Mouse (Mus musculus): ENCODE data around the gene Tbxa2r.

The Tbxa2r gene

DNA sequence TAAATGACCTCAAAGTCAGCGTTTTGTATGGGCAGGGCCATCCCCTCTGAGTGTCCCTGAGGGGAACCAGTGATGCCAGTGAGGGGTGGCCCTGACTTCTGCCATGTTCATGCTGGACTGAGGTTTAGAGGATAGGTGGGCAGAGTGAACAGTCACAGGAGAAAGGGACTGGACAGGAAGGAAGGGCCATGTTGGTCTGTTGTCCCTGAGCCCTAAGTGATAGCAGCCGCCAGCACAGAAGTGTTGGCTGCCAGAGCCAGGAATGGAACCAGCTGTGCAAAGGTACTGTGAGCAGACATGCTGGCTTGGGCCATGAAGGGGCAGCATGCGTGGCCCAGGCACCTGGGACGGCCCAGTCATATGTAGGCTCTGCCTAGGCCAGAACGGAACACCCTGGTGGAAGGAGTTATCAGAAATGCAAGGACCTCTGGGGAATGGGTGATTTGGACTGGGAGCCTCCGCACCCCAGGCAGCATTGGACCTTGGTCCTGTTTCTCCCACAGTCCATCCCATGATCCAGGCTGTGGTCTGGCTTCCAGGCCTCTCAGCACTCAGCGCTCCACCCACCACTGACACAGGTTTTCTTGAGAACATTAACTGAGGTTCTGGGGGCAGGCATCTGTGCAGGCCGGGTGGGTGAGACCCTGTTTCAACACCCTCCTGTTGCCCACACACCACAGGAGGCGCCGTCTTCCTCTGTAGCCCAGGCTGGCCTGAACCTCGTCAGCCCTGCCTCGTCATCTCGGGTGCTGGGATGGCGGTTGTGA lies 28.8 kb upstream of the Tbxa2r start:
- no peak for DNase-seq (ENCODE audit: low spot score in 2 of 2)

DNA sequence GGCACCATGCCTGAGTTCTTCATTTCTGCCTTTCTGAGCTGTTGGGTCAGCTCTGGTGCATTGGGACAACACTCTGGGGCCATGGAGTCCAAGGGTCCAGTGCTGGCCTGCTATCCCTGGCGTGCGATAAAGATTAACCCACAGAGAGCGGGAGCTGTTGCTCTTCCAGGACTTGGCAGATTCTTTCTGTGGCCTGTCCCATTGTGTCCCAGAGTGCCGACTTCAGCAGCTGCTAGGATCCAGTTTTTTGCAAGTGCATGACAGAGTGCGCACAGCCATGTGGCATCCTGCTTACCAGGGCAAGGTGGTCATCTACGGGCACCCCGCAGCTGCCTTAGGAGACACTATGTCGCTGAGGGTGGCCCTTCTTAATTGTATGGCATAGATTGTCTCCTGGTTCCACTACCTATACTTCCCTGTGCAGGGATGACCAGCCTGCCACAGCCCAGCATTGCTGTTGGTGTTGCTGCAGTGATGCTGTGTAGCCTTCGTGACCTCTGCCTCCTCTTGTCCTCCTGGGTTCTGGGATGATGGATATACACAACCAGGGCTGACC lies 28.1 kb upstream of the Tbxa2r start:
- DNase-seq (ENCODE audit: low spot score in 2 of 2), result no peak

DNA sequence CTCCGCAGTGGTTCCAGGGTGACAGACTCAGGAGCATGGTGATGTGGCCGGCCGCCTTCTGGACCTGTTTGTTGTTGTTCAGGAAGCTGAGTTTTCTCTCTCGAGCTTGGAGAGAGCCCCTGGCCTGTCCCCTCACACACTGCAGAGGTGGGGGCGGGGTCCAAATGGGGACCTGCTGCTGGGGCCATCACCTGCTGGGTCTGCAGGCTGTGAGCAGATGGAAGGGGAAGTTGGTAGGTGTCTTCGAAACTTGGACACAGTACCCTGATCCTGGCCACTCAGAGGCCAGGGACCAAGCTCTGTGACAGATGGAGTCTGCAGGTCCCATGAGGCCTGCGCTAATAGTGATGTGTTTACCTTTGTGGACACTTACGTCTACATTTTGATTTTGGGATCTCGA lies 27.2 kb upstream of the Tbxa2r start:
- DNase-seq (ENCODE audit: low spot score in 2 of 2), result no peak

DNA sequence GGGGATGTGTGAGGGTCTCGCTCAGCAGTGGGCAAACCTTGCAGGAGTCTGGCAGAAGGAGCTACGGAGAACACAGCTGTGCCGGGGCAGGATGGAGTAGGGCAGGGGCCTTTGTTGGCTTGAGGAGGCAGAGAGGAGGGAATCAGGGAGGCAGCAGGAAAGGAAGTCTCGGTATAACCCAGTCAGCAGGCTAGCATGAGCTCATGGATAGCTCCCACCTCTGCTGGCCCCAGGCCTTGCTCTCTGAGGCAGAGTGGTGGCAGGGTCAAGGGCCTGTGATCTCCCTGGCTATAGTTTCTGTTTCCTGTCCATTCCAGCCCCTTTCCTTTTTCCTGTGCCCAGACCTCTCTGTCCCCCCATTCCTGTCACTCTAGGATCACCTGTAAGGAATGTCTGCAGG lies 26.2 kb upstream of the Tbxa2r start:
- DNase-seq (ENCODE audit: low spot score in 2 of 2), result no peak

DNA sequence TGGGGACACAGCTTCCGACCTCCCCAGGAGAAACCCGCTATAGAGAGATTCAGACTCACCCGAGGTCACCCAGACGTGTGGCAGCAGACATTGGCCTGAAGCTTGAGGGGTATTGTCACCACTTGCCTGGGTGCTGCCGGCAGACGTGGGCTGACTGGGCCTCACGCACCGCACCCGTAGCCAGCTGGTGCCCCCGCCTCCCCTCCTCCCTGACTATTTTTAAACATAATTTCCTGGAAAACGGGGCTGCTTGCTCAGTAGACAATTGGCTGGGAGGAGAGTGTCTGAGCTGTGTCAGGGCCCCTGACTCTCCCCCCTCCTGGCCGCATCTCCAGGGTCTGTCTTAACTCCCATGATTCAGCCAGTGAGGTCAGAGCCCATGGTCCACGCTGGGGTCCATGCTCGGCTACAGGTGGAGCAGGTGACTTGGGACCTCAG lies 25.7 kb upstream of the Tbxa2r start:
- no peak for DNase-seq (ENCODE audit: low spot score in 2 of 2)

DNA sequence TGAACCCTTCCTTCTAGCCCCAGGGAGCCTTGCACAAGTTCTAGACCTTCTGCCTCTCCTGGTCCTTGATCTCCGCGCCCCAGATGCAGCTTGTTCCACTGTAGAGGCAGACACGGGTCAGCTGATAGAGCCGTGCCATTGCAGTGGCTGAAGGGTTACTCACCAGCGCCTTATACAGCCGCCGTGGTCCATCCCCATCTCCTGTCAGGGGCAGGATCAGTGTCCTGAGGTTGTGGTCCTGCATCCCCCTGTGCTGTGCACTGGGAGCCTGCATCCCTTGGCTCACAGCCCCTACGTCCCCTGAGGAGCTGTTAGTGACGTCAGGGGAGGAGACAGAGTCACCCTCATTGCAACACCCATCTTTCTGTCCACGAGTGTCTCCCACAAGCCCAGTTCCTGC lies 25.3 kb upstream of the Tbxa2r start:
- no peak for DNase-seq (ENCODE audit: low spot score in 2 of 2)

DNA sequence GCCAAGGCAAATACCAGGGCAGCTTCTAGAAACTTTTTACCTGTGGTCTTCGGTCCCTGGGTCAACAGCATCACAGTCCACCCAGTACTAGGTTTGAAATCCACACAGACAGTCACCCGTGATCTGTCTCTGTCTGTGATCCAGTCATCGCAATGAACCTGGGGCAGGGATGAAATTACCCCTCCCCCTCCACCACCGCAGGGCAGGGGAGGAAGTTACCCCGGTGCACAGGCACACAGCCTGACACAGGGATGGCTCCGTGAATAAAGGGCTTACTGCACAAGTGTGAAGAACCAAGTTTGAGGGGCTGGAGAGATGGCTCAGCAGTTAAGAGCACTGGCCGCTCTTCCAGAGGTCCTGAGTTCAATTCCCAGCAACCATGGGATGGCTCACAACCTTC lies 24.8 kb upstream of the Tbxa2r start:
- peak; percentile 57 to 59 for DNase-seq (ENCODE audit: low spot score in 2 of 2)

DNA sequence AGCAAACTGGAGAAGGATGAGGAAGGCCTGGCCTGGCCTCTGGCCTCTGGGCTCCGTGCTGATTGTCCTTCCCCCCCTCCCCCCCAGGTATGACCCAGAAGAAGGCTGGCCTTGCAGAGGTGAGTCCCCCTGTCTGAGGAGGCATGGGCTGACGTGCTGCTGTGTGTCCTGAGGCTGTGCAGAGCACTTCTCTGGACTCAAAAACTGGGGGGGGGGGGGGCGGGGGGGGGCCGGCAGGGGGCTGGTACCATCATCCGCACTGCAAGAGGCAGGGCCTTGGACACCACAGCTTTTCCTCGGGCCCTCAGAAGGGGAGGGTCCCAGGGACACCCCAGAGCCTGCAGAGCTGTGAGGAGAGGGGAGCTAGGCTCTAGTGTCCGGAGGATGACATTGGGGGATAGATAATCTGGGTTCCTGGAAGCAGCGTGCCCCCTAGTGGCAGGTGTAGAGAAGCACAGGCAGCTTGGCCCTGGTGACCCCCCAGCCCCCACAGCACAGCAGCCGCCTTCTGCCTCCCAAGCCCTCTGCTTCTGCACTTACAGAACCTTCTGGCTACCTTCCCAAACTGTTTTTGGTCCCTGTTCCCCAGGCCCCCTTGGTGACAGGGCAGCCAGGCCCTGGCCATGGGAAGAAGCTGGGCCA lies 23.8 kb upstream of the Tbxa2r start:
- peak; percentile 52 to 67 for DNase-seq (ENCODE audit: low spot score in 2 of 2)

DNA sequence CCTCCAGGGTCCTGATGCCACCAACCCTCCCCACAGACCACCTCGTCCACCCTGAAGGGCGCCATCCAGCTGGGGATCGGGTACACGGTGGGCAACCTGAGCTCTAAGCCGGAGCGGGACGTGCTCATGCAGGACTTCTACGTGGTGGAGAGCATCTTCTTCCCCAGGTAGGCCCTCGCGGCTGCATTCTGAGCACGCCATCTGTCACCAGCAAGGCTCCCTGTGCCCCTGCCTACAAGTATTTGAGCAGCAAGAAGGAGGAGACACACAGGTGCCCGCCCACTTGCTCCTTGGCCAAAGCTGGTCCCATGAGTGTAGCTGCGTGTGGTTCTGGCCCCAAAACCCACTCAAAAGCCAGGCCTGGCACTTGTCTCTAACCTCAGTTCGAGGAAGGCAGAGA lies 22.9 kb upstream of the Tbxa2r start:
- no peak for DNase-seq (ENCODE audit: low spot score in 2 of 2)

DNA sequence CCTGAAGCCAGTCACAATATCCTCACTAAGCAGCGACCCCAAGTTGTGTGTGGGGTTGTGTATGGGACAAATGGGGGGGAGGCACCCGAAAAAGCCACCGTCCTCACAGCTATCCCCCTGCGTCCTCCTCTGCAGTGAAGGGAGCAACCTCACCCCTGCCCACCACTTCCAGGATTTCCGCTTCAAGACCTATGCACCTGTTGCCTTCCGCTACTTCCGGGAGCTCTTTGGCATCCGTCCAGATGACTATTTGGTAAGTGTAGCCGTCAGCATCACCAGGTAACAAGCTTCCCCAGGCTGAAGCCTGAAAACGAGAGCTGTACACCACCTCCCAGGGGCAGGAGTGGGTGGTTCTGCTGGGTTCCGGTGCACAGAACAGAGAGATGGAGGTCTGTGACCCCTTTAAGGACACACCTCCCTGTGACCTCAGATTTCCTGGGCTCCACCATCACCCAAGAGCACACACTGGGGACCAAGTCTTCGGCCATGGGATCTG lies 22.3 kb upstream of the Tbxa2r start:
- DNase-seq (ENCODE audit: low spot score in 2 of 2), result no peak

DNA sequence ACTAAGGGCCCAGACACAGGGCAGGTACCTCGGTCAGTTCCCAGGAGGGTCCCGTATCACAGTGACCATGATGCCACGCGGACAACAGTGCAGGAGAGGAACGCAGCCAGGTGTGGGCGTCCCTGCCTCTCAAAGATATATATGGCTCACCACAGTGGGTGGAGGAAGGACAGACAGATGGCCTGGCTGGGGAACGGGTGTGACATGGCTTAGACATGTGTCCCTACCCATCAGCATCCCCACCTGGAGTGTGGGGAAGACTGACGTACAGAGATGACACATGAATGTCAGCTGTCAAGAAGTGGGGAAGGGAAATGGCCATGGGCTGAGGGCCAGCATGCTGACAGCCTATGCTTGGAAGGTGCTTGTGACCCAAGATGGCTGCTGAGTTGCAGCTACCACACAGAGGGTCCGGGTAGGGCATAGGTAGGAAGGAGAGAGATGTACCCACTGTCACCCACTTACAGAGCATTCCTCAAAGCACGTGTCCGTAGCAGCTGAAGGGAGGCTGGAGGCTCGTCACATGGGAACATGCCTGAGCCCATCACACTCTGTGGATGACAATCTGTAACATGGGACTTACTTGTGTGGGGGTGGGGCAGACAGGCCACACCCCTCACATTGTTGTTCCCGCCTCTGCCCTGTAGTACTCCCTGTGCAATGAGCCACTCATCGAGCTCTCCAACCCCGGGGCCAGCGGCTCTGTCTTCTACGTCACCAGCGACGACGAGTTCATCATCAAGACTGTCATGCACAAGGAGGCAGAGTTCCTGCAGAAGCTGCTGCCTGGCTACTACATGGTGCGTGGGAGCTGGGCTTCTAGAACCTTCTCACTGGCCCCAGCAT lies 21.5 kb upstream of the Tbxa2r start:
- DNase-seq (ENCODE audit: low spot score in 2 of 2), result no peak

DNA sequence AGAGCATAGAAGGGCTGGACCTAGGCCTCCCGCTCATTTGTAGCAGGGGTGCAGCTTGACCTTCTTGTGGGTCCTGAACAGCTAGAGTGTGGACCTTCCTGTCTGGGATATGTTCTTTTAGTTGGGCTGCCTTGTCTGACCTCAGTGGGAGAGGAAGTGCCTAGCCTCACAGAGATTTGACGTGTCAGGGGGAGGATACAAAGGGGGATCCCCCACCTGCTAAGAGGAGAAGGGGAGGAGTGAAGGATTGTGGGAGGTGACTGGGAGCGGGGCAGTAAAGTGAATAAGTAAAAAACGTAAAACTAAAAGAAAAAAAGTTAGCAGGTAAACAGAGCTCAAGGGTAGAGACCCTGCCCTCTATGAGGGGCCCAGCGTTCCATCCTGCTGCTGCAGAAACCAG lies 19.0 kb upstream of the Tbxa2r start:
- DNase-seq (ENCODE audit: low spot score in 2 of 2), result no peak

DNA sequence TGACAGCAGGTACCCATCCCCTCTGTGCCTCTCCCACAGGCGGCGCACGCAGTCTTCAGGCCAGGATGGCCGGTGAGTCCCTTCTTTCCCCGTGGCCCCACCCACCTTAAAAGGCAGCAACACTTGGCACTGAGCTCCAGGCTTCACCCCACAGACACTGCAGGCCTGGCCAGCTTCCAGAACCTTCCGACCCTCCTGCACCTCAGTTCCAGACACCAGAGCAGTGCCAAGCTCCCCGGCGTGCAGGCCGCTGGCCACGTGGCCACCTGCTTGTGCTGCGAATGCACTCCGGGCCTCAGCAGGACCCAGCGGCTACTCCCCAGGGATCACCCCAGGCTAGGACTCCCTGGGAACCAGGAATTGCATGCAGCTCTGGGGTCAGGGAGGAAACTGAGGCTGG lies 14.9 kb upstream of the Tbxa2r start:
- no peak for DNase-seq (ENCODE audit: low spot score in 2 of 2)

DNA sequence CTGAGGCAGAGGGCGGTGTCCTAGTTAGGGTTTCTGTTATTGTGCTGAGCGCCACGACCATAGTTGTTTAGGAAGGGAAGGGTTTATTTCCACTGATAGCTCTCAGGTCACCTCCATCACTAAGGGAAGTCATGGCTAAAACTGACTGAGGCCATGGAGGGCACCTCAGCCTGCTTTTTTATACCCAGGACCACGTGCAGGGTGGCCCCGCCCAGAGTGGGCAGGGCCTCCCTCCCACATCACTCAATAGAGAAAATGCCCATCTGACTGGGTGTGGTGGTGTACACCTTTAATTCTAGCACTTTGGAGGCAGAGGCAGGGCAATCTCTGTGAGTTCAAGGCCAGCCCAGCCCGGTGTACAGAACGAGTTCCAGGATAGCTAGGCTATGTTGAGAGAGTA lies 14.3 kb upstream of the Tbxa2r start:
- DNase-seq (ENCODE audit: low spot score in 2 of 2), result no peak

DNA sequence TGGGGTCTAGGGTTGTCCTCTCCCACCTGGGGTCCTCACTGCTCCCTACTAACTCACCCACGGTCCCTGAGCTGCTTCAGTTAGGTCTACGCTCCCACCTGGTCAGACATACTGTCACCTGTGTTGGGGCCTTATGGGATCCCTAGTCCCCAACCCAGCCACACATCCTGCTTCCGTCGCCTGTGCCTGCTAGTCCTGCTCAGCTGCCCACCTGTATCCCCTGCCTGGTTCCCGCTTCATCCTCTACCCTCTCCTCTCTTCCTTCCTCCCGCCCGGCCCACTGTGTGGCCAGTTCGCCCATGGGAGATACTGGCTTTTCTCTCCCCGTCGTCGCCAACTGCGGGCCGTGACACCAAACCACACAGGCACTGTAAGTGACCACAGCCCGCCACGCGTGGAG lies 12.9 kb upstream of the Tbxa2r start:
- no peak for DNase-seq (ENCODE audit: low spot score in 2 of 2)

DNA sequence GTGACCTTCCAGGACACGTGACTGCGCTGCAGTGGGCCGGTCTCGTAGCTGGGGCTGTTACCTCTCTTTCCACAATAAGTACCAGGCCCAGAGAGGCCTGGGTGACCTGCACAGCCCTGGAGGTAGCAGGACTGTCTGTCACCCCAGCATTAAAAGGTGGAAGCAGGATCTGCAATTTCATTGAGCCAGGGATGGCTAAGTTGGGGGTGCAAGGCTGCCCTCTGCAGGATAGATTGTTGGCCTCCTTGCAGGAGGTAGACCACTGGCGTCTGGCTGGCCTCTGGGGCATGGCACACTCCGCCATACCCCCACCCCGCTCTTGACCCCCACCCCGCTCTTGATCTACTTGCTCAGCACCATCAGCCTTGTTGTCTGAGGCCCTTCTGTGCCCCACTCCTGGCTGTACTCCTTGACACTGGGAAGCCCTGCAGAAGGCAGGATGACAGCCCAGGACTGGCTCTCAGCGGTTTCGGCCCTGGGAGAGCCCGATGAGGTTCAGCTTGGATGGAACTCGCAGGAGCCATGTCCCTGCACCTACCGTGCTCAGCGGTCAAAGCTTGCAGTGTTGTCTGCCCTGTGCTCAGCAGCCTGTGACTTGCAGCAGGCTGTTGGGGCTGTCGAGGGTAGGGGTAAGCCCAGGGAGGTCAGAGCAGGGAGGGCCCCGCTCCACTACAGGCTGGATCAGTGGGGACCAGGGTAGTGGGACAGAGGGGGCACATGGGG lies 12.0 kb upstream of the Tbxa2r start:
- peak in 1 of 2 experiments; percentile 33 for DNase-seq (ENCODE audit: low spot score in 2 of 2)

DNA sequence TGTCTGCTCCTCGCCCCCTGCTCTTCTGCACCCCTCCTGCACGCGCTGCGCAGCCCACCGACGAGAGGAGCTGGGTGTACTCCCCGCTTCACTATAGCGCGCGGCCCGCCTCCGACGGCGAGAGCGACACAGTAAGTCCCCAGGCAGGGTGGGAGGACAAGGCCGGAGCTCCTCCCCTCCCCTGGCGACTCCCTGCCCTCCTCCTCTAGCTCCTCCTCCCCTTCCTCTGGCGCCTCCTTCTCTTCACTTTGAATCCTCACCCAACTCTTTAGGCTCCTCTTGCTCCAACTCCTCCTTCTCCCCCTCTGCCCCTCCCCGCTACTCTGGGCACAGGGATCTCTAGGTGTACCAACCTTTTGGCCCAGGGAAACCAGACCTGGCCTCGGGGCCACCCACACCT lies 11.3 kb upstream of the Tbxa2r start:
- peak in 1 of 2 experiments; percentile 28 for DNase-seq (ENCODE audit: low spot score in 2 of 2)

DNA sequence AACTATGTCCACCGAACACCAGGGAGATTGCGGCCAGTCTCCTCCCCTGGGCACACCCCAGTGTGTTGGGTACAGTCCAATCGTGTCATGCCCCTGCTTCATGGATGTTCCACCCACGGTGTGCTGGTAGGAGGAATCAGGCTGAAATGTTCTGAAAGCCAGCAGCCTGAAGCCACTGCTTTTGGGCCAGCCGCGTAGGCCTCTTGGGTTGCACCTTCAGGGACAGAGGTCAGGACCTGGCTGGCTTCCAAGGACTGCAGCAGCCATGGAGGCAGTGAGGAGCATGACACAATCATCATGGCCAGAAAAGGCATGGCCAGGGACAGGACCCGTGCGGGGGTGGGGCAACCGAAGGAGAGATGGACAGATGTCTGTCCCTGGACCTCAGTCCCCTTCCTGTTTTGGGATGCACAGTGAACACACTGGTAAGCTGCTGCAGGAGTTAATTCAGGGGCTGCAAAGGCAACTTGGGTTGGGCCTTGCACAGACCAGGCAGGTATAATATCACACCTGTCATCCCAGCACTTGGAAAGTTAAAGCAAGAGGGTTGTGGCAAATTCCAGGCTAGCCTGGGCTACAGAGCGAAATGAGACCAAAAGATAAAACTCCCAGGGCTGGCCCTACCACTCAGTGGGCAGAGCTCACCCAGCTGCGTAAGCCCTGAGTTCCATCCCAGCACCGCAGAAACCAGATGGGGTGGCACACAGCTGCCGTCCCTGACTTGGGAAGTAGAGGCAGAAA lies 9.8 kb upstream of the Tbxa2r start:
- DNase-seq (ENCODE audit: low spot score in 2 of 2), result no peak

DNA sequence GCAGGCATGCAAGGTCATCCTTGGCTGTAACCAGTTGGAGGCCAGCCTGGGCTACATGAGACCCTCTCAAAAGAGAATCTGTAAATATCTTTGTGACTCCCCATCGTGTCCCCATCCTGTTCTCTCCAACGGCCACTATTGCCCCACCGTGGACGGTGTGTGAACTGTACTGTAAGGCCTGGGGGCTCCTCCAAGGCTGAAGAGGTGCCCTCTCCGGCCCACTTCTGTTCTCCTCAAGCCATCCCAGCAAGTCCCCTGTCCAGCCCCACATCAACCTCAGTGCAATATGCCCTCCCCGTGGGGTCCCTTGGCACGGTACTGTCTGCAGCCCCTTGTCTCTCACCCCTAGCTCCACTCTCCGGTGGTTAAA lies 9.2 kb upstream of the Tbxa2r start:
- no peak for DNase-seq (ENCODE audit: low spot score in 2 of 2)

DNA sequence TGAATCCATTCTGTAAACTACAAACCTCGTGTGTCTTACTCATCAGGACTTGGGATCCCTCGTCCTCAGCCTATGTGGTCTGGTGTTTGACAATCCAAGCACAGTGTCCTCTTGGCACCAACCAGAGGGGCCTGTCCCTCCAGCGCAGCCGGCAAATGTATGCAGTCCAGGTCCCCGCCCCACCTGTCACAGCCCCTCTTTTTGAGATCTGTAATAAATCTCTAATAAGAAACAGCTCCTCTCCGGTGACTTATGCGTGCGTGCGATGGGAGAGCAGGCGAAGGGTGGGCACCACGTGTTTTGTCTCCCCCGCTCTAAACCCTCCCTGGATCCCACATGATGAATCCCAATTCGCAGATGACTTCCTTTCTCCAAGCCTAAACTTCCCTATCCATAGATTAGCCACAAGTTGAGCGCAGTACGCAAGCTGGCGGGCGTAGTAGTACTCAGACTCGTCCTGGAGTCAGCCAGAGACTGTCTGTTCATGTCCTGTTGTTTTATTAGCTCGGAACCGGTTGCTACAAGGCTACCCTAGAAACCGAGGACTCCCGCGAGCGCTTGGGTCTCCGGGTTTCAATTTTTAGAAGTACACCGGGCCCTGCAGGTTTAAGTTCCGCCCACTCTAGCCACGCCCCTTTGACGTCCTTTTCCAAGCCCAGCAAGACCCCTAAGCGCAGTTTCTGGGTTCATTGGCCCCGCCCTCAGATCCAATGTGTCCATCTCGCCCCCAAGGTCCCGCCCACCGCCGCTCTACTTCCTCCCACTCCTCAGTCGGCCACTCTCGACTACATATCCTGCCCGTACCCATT lies 8.6 kb upstream of the Tbxa2r start:
- DNase-seq (ENCODE audit: low spot score in 2 of 2), result peak; percentile 29 to 42

Measured in spleen, postnatal 36 days (tissue).